Mouse (Mus musculus): ENCODE data around the gene Cdiptos.

The Cdiptos gene

DNA sequence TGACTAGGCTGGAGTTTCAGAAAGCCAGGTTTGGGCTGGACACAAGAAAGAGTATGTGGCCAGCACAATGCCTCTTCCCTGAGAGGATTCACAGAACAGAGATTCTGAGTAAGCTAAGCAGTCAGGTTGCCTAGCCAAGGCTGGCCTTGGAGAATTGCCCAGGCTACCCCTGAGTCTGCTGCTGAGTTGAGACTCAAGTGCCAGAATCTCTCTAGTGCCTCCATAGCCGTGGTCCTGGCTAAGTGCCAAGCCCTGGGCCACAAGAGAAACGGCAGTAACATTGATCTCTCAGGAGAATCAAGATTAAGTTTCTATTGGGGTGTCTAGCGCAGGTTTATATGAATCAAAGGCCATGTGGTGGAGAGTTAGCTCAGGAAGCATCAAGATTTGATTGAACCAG, 10.3 kb downstream of the Cdiptos start:
- DNase-seq: no peak

DNA sequence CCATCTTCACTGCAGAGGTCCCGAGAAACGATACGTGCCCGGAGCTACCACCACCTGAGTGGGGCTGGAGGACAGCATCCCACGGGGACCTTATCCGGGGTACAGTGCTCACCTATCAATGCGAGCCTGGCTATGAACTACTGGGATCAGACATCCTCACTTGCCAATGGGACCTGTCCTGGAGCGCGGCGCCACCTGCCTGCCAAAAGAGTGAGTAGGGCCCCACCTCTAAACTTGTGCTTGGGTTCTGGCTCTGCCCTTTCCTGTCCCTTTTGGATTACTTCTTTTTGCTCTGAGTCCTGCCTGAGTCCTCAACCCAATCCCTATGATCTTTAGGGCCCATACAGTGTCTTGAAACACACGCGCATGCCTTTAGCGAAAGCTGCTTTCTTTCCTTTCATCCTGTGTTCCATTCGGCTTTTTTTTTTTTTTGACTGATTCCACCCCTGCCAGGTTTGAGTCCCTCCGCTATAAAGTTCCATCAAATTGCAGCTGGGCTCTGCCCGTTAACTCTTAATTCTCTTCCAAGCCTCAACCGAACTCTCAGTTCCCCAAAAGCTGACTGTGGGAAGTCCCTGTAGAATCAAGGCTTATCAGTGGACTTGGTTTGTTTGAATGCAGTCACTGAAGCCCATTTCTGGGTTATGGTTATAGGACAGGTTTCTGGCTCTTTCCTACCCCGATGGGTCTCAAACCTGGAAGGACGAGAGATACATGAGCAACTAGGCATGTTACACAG, 12.2 kb downstream of the Cdiptos start:
- no peak for DNase-seq

DNA sequence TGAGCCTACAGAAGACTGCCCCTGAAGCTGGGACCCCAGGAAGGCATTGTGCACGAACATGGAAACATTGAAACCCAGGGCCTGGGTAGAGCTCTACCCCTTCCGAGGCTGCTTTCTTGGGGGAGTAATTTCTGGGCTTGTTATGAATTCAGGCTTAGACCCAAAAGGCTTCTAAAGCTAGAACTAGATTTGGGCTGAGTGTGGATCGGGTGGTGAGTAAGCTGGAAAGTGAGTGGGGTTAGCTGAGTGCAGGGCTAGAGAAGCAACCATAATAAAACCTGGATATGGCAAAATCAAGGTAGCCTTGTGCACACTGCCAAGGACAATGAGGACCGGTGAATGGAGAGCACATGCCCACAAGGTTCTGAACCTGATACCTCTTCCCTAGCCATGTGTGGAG, 13.9 kb downstream of the Cdiptos start:
- no peak for DNase-seq

DNA sequence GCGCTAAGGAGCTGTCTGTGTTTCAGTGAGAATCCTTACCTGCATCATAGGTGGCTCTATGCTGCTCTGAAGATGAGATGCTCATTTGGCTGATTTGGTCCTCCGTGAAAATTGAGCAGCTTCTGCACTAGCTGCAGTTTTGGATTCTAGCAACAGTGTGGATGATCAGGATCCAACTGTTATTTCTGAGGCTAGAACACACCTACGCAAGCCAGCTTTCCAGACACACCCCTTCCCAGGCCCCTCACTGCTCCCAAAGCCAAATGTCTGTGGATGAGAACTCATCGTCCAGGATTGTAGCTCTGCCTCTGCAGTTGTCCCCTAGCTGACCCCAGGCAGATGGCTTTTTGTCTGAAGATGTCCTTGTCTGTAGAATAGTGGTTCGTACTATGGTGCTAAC, 14.8 kb downstream of the Cdiptos start:
- peak; percentile 78 for DNase-seq

DNA sequence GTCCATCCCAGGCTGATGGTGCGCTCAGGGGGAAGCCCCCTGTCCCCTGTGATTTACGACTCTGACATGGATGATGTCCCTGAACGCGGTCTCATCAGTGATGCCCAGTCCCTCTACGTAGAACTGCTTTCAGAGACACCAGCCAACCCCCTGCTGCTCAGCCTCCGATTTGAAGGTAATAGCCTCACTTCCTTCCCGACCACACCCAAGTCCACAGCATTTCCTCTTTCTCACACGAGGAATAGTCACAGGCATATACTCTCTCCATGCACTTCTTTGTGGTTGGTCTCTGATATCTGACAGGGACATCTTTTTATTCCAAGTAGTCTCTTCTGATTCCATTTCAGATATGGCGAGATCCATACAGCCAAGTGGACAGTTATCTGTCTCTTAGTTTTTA, 16.1 kb downstream of the Cdiptos start:
- DNase-seq: no peak

DNA sequence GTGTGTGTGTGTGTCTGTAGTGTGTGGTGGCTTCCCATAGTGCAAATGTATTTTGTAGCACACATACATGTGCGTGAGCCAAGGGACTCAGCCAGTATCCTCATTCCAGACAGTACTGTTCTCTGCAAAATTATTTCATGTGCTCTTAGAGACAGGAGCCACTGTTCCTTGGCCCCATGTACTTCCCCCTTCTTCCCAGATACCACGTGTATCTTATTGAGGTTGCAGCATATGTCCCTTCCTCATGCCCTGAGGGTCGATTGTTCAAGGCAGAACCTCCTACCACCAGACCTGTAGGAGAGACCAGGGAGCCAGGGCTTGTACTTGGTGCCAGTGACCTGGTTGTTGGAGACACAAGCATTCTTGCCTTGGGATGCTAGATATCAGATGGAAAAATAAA, 20.8 kb downstream of the Cdiptos start:
- DNase-seq: no peak

DNA sequence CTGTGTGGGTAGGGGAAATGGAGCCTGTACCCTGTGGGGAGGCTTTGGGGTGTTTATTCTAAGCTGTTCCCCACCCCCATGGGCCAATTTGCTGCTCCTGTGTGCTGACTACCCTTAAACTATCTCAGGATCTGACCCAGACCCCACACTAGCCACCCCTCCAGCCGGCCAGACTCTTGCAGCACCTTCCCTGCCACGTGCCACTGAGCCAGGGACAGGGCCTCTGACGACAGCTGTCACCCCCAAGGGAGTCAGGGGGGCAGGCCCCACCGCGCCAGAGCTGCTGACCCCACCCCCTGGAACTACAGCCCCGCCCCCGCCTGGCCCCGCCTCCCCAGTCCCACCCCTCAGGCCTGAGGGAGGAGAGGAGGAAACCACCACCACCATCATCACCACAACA, 23.3 kb downstream of the Cdiptos start:
- DNase-seq: no peak

DNA sequence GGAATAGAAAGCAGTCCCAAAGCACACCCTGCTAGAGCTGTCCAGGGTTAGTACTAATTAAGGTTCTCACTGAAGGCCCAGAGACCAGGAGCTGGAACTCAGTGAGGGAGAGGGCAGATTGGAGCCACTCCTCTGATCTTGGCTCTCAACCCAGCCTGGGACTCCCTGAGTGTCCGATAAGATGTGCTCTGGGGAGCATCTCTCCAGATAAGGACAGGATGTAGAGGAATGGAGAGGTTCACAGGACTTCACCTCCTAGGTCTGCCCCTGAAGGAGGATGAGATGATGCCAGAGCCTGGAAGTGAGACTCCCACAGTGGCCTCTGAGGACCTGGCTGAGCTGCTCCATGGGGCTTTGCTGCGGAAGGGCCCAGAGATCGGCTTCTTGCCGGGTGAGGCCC, 24.2 kb downstream of the Cdiptos start:
- DNase-seq: no peak

DNA sequence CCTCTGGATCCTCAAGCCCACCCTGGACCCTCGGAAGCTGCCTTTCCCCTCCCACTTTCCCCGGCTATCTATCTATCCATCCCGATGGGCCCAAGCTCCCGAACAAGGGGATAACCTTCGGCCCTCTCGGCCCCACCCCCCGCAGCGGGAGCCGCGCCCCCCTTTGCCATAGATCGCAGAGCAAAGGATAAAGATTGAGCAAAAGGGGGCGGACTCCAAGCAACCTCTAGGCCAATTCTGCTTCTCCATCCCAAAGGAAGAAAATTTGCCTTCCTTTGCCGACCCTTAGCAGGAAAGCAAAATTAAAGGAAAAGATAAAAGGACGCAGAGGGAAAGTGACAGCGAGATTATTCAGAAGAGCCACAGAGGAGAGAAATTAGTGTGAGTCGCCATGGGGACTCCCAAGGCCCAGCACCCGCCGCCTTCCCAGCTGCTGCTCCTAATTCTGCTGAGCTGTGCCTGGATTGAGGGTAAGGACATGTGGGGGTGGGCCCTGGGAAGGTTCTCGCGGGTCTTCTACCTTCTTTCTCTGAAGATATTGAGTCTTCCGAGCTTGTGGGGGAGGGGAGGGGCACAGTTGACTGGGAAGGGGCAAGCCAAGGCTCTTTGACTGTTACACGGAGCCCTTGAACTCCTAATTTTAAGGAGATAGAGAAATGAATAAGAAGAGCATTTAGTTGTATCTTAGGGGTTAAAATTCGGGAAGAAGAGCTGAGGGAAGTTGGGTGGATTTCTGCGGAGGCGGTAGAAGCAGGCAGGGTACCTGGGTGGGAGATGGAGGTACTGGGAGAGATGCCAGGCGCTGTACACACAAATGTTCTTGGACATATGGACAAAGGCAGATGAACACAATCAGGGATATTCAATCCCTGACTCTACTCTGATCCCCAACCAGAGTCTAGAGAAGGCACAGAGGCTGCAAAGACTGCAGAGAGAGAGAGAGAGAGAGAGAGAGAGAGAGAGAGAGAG, 25.0 kb downstream of the Cdiptos start:
- no peak for DNase-seq

DNA sequence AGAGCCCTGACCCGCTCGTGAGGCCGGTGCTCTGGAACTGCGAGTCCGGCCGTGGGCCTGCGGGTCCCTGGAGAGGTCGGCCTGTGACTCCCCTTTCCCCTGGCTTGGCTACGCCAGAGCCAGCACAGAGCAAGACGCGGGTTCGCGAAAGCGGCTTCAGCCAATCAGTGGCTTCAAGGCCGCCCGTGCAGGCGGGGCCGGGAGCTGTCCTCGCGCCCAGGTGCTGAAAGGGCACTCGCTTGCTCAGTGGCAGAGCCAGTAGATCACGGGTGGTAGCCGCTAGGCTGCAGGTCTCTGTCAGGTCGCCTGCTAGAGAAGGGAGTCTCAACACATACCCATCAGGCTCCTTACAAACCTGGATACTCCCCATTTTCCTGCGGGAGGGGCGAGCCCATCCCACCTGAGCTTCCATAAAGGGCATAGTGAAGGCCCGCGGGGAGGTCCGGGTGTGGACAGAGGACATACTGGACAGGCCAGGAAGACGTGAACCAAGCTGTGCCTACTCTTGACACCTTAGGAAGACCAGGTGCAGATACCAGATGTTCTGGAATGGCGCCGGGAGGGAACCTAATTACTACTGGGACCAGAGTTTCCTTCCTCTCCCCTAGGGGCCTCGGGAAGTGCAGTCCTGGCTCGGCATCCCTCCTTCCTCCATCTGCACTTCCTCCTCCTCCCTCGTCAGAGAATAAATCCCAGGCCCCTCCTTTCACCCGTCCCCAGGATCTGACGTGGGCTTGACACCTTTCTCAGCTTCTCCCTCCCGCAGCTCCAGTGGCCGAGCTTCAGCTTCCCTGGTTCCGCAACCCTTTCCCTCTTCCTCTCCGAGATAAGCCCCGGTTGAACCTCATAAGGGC, 25.9 kb downstream of the Cdiptos start, which contains the start of gene Sez6l2:
Gene Sez6l2, plus strand, starts transcription at position 771 of the 854 bp plus-strand sequence.
- DNase-seq: peak; percentile 81

DNA sequence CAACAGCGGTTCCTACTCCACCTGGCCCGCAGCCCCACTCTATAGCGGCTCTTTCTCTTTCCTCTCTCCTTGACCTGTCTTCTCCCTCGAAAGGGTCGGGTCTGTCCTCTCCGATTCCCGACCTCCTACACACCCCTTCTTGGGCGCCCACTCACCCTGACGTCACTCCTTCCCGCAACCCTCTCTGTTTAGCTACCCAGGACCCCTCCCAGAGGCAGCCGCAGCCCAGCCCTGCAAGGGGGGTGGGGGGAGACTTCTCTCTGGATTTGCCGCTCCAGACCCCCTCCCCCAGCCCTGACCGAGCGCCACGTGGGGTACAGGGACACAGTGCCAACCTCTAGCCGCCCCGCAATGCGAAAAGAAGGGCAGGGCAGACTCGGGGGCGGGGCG, 26.5 kb downstream of the Cdiptos start, which contains the start of gene Asphd1:
Gene Asphd1, minus strand, starts transcription at position 180 of the 390 bp plus-strand sequence.
- peak; percentile 72 for DNase-seq

DNA sequence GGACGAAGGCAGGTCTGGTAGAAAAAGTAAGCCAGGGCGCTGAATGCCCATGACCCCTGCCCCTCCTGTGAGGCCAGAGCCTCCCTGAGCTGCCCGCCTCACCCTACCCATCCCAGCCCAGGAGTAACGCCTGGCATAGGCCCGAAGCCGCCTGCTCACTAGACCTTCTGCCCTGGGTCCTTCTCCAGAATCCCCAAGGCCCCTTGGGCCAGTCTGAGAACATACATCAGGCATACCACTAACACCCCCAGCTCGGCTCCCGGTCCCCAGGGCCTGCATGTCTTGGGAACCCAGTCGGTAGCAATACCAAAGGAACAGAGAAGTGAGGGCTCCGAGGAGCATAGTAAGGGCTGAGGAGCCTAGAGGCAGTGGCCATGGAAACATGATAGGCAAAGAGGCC, 27.3 kb downstream of the Cdiptos start:
- DNase-seq: no peak

DNA sequence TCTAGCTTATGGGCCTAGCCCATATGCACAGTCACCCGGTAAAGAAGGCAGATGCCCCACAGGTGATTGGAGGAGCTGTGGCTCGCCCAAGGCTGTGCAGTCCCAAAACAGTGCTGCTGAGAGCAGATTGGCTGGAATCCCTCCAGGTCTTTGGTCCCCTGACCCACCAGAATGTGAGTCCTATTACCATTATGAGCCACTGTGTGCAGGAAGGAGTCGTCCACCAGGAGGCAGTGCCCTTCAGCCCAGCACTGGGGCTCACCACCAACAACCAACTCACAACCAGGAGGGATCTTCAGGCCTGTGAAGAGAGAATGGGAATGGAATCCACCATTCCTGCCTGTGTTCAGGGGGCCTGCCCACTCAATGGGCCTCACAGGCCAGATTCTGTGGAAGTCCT, 29.4 kb downstream of the Cdiptos start:
- DNase-seq: peak; percentile 34

DNA sequence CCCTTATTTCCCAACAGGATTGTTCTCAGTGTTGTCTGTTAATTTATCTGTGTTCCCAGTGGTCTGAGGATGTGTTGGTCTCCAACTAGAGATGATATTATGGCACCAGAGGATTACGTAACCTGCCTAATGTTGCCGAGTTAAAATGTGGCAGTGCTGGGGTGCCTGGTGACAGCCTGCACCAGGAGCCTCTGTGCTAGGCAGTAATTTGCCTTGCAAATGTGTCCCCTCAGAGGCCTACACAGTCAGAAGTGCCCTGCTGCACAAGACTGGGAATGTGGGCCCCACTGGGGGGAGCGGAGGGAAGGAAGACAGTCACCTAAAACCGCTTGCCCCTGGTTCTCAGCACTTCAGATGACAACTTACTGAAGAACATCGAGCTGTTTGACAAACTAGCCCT, 34.1 kb downstream of the Cdiptos start:
- peak; percentile 82 for DNase-seq

DNA sequence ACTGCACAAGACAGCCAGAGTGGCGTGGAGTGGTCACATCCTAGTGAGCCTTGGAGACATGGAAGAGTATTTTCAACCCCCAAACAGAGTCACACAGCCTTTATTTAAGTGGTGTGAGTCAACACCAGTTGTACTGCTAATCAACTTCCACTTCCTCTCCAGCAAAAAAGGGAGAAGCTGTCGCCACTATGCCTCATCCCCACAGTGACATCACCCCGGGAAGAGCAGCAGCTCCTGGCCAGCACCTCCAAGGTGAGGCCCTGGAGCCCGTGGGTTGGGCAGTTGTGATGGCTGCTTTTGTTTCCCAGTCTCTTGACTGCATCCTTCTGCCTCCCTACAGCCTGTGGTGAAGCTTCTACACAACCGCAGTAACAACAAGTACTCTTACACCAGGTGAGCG, 34.7 kb downstream of the Cdiptos start:
- peak; percentile 45 for DNase-seq

DNA sequence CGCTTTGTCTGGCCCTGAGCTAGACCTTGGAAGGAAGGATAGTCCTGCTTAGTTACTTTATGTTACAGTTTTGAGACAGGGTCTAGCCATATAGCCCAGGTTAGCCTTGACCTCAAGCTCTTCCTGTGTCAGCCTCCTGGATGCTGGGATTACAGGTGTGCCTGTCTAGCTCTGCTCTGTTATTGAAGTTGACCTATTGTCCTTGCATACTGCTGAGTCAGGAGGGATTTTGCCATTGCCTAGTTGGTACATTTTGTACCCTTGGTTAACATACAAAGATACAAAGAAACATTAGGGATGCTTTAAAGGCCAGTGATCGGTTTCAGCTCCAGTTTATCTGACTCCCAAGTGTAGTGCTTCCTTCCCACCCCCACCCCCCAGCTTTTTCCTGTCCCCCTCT, 43.2 kb downstream of the Cdiptos start:
- DNase-seq: no peak

DNA sequence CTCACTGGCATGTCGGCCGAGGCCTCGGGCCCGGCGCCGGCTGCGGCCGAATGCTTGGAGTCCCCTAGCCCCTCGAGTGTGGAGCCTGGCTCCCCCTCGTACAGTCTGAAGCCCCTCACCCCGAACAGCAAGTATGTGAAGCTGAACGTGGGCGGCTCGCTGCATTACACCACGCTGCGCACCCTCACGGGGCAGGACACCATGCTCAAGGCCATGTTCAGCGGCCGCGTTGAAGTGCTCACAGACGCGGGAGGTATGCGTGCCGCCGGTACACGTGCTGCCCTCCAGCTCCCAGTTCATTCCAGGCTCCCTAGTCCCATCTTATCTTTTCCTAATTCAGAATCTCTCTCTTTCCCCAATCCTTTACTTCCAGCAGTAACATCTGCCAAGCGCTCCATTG, 46.9 kb downstream of the Cdiptos start:
- DNase-seq: no peak

DNA sequence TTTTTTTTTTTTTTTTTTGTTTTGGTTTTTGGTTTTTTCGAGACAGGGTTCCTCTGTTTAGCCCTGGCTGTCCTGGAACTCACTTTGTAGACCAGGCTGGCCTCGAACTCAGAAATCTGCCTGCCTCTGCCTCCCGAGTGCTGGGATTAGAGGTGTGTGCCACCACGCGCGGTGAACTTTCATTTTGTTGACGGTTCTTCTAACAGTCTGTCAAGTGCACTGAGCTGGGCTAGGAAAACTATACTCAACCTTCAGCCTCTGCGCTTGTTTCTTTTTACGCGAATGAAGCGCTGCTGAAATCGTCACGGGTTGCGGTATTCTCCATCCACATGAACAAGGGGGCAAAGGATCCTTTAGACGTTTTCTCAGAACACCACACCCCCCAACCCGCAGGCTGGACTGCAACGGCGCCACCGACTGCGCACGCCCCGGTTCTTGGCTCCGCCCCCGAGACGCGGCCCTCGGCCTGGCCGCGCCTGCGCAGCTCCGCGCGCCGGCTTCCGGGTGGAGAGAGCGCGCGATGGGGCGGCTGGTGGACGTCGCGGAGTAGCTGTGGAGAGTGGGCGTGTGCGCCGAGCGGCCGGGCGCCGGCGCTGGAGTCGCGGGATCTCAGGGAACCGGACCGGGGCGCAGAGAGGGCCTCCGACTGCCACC, 47.4 kb downstream of the Cdiptos start, which contains the start of gene Kctd13:
Gene Kctd13, plus strand, starts transcription at position 496 of the 654 bp plus-strand sequence.
- DNase-seq: peak; percentile 92

DNA sequence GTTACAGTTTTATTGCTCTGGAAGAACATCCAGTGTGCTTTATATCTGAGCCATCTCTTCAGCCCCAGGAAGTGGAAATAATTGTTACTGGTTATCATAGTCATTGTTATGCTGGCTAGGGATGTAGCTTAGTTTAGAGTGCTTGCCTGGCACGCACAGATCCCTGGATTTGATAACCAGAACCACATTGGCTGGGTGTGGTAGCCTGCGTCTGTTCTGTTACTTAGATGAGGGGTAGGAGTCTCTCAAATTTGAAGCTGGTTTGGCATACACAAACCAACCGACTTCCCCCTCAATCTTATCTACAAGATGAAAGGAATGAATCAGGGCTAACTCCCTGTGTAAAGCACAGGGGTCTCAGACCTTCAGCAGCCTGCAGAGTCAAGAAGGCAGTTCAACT, 49.6 kb downstream of the Cdiptos start:
- no peak for DNase-seq

DNA sequence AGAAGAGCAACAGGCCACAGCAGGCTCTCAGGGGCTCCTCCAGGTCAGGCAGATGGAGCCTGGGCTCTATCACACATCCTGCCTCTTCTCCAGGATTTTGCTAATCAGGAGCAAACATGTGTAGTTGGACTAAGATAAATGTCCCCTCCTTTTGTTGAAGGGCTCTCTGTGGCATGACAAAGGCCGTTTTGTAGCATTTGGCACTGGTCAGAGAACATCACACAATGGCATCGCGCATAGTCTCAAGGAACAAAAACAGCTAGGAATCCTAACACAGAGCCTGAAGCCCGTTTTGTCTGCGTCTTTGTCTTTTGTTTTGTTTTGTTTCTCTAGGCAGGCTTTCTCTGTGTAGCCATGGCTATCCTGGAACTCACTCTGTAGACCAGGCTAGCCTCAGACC, 51.9 kb downstream of the Cdiptos start:
- DNase-seq: peak; percentile 69

DNA sequence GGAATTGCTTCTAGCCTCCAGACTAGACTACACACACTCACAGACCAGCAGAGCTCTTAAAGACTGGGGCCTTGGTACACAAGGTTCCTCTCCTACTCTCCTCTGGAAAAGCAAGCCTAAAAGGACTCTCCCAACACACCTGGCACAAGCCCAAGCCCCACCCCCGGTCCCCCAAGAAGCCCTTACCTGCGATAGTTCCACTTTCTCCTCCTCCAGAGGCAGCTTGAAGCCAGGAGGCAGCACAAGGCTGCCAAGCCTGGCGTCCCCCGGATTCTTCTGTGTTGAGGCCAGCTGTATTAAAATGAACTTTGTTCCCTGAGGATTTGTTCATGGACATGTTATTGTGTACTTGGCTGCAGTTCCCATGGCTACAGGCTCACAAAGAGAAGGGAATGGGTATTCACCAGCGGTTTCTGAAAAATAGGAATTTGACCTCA, 53.3 kb downstream of the Cdiptos start, which contains the start of gene Tmem219:
Gene Tmem219, minus strand, starts transcription at position 294 of the 437 bp plus-strand sequence.
- DNase-seq: no peak

All from layer of hippocampus, adult 9-11 months (tissue).